7 mouse cellular contexts compared by ENCODE assay signal in genomic region chr1:86524619-86525498, GRCm38 (mm10). TPM values are rescaled to one million over a fixed set of nuclear protein-coding genes. Genes with fewer than 3 reads are reported as not detected.
DNase-seq lines count a peak whose midpoint lies in the region; ATAC-seq lines count a peak whose summit lies in the region.

No protein-coding gene starts in this region.

- no peaks in the 10 kb centered on the region for H3K9me3 ChIP-seq in embryonic facial prominence, embryonic 11.5 days (replicated peaks; ENCODE audit: control insufficient read depth, low read length)
- H3K9me3 ChIP-seq in limb, embryonic 10.5 days (replicated peaks), result no peaks in the 10 kb centered on the region
- H3K9me3 ChIP-seq in midbrain, embryonic 13.5 days, result no peaks in the 10 kb centered on the region

- peak; percentile 76 for ATAC-seq in embryonic facial prominence, embryonic 11.5 days (replicated peaks; ENCODE audit: insufficient number of reproducible peaks, low FRiP score, low TSS enrichment, low read depth)
- ATAC-seq in granulocyte monocyte progenitor cell, adult 5-6 weeks (replicated peaks; ENCODE audit: poor library complexity, severe bottlenecking), result peak; percentile 28
- ATAC-seq in midbrain, embryonic 13.5 days, result peak; percentile 76

- WGBS in embryonic facial prominence, embryonic 11.5 days, result 1% methylated on average over 53 of the region's 53 CpGs
- WGBS in limb, embryonic 10.5 days, result 1% methylated on average over 53 of the region's 53 CpGs
- 1% methylated on average over 53 of the region's 53 CpGs for WGBS in midbrain, embryonic 13.5 days

- H3K4me1 ChIP-seq in embryonic facial prominence, embryonic 11.5 days (ENCODE audit: control insufficient read depth, insufficient read depth, low read length), result peaks cover 3% of the 10 kb centered on the region
- peaks cover 39% of the 10 kb centered on the region for H3K4me1 ChIP-seq in limb, embryonic 10.5 days
- H3K4me1 ChIP-seq in midbrain, embryonic 13.5 days (replicated peaks), result peaks cover 35% of the 10 kb centered on the region

- peaks cover 7% of the 10 kb centered on the region for H3K36me3 ChIP-seq in embryonic facial prominence, embryonic 11.5 days (replicated peaks; ENCODE audit: control insufficient read depth, insufficient read depth, low read depth, low read length)
- H3K36me3 ChIP-seq in limb, embryonic 10.5 days, result peaks cover 26% of the 10 kb centered on the region
- H3K36me3 ChIP-seq in midbrain, embryonic 13.5 days, result peaks cover 13% of the 10 kb centered on the region

- H3K4me3 ChIP-seq in embryonic facial prominence, embryonic 11.5 days (ENCODE audit: low read depth, low read length), result peak overlapping the region; percentile 100
- peak overlapping the region; percentile 100 for H3K4me3 ChIP-seq in limb, embryonic 10.5 days
- H3K4me3 ChIP-seq in midbrain, embryonic 13.5 days (replicated peaks), result peak overlapping the region; percentile 100

- peak; percentile 100 for DNase-seq in adrenal gland, postnatal 14 days
- DNase-seq in embryonic facial prominence, embryonic 11.5 days (ENCODE audit: low spot score), result peak; percentile 100
- peak; percentile 99 for DNase-seq in kidney, adult 11 months
- DNase-seq in limb, embryonic 10.5 days (ENCODE audit: low spot score), result peak; percentile 100
- peak; percentile 98 to 99 for DNase-seq in spleen, adult 18-20 months

- no peaks in the 10 kb centered on the region for H3K27me3 ChIP-seq in embryonic facial prominence, embryonic 11.5 days (ENCODE audit: control insufficient read depth, insufficient read depth, low read length)
- H3K27me3 ChIP-seq in limb, embryonic 10.5 days (ENCODE audit: low read depth, poor library complexity, severe bottlenecking), result no peaks in the 10 kb centered on the region
- H3K27me3 ChIP-seq in midbrain, embryonic 13.5 days, result no peaks in the 10 kb centered on the region

- peak overlapping the region; percentile 98 for H3K27ac ChIP-seq in embryonic facial prominence, embryonic 11.5 days (replicated peaks; ENCODE audit: low read depth, low read length)
- peak overlapping the region; percentile 99 for H3K27ac ChIP-seq in limb, embryonic 10.5 days
- H3K27ac ChIP-seq in midbrain, embryonic 13.5 days, result peak overlapping the region; percentile 100

- peak overlapping the region; percentile 97 for H3K4me2 ChIP-seq in embryonic facial prominence, embryonic 11.5 days (ENCODE audit: low read depth, low read length)
- peak overlapping the region; percentile 84 for H3K4me2 ChIP-seq in midbrain, embryonic 13.5 days (replicated peaks)

- peak overlapping the region; percentile 97 for H3K9ac ChIP-seq in embryonic facial prominence, embryonic 11.5 days (replicated peaks; ENCODE audit: low read length)
- H3K9ac ChIP-seq in midbrain, embryonic 13.5 days (replicated peaks), result peak overlapping the region; percentile 86

RNA-seq across cellular contexts. Expression of gene Ptma, which starts 1.7 kb away (rescaled TPM):
- 806 and 848 TPM in 2 replicates for total RNA-seq in adrenal gland, postnatal 14 days (2021)
- polyA plus RNA-seq in embryonic facial prominence, embryonic 11.5 days (2014; fragmentation: Nextera tagmentation; extraction: Ambion mirVana), result 4,004 and 4,291 TPM in 2 replicates
- 3,814 and 3,953 TPM in 2 replicates for total RNA-seq in granulocyte monocyte progenitor cell, adult 5-6 weeks (2014; fragmentation: Nextera tagmentation)
- total RNA-seq in granulocyte monocyte progenitor cell, adult 5-6 weeks (2017), result 7,771 and 8,789 TPM in 2 replicates
- polyA plus RNA-seq in limb, embryonic 10.5 days (2016; fragmentation: Nextera tagmentation; extraction: Ambion mirVana), result 3,283 and 3,422 TPM in 2 replicates
- 2,381 and 2,469 TPM in 2 replicates for polyA plus RNA-seq in midbrain, embryonic 13.5 days (2015; fragmentation: Nextera tagmentation; extraction: Ambion mirVana)

RNA-seq across cellular contexts. Expression of gene Pde6d, which starts 57.6 kb away (rescaled TPM):
- 28.8 and 30.3 TPM in 2 replicates for total RNA-seq in adrenal gland, postnatal 14 days (2021)
- 85.4 and 88.4 TPM in 2 replicates for polyA plus RNA-seq in embryonic facial prominence, embryonic 11.5 days (2014; fragmentation: Nextera tagmentation; extraction: Ambion mirVana)
- total RNA-seq in granulocyte monocyte progenitor cell, adult 5-6 weeks (2014; fragmentation: Nextera tagmentation), result 57.7 and 68.0 TPM in 2 replicates
- 32.0 and 33.0 TPM in 2 replicates for total RNA-seq in granulocyte monocyte progenitor cell, adult 5-6 weeks (2017)
- 60.5 and 74.6 TPM in 2 replicates for polyA plus RNA-seq in limb, embryonic 10.5 days (2016; fragmentation: Nextera tagmentation; extraction: Ambion mirVana)
- 86.6 and 90.2 TPM in 2 replicates for polyA plus RNA-seq in midbrain, embryonic 13.5 days (2015; fragmentation: Nextera tagmentation; extraction: Ambion mirVana)

RNA-seq across cellular contexts. Expression of gene Cops7b, which starts 57.8 kb away (rescaled TPM):
- 13.7 and 13.8 TPM in 2 replicates for total RNA-seq in adrenal gland, postnatal 14 days (2021)
- polyA plus RNA-seq in embryonic facial prominence, embryonic 11.5 days (2014; fragmentation: Nextera tagmentation; extraction: Ambion mirVana), result 56.5 and 58.8 TPM in 2 replicates
- total RNA-seq in granulocyte monocyte progenitor cell, adult 5-6 weeks (2014; fragmentation: Nextera tagmentation), result 22.1 and 29.3 TPM in 2 replicates
- 19.9 and 24.2 TPM in 2 replicates for total RNA-seq in granulocyte monocyte progenitor cell, adult 5-6 weeks (2017)
- 77.0 and 79.9 TPM in 2 replicates for polyA plus RNA-seq in limb, embryonic 10.5 days (2016; fragmentation: Nextera tagmentation; extraction: Ambion mirVana)
- polyA plus RNA-seq in midbrain, embryonic 13.5 days (2015; fragmentation: Nextera tagmentation; extraction: Ambion mirVana), result 67.0 and 70.2 TPM in 2 replicates

Comparison
In these comparisons a context has a peak if more than half of its experiments do, and no peak if none do; other contexts are left out.
1. Peak in every context shown above with its lines: DNase-seq, ATAC-seq, H3K4me3 ChIP-seq and H3K27ac ChIP-seq.